22 mouse cellular contexts compared by ENCODE assay signal in the genomic region with DNA sequence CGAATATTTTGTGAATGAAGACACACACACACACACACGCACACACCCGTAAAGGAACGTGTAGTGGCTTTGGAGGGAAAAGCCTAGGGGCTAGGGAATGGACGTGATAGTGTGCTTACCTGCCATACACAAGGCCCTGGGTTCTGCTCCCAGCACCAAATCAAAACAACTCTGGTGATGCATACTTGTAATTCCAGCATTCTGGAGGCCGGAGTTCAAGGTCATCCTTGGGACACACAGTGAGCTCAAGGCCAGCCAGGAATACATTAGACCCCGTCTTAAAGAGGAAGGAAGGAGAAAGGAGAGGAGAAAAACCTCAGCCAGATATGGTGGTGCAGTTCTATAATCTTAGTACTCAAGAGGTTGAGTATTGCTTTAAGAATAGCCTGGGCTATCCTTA. TPM values are rescaled to one million over a fixed set of nuclear protein-coding genes. Genes with fewer than 3 reads are reported as not detected.
DNase-seq lines count a peak whose midpoint lies in the region; TF ChIP-seq lines count a peak whose summit lies in the region.
"Had no signal": no experiment of that assay in that cellular context is flagged by ENCODE, and none has a peak within 500 bp of the region (broad histone marks: within the 10 kb centered on the region; RNA-seq: fewer than 3 reads in every experiment).

No protein-coding gene starts in this region.

- 70% methylated on average over 7 of the region's 7 CpGs for WGBS in lung, adult 2 months

- no peak for TF ChIP-seq POLR2A in myocyte (IDR thresholded peaks at IDR 0.05; ENCODE audit: insufficient read length, low read depth)
- TF ChIP-seq POLR2A in lung, adult 2 months (IDR thresholded peaks at IDR 0.05; ENCODE audit: borderline replicate concordance, extremely low read depth, low read depth, low read length): no peak

- no peak overlapping the region for H3ac ChIP-seq in myocyte (ENCODE audit: control insufficient read depth, insufficient read length)

- H3K4me2 ChIP-seq in myocyte (ENCODE audit: low read depth): no peak overlapping the region
- H3K4me2 ChIP-seq: embryonic facial prominence, embryonic 13.5 days; embryonic facial prominence, embryonic 15.5 days; forebrain, embryonic 12.5 days had no signal

- DNase-seq in ES-CJ7 (ENCODE audit: low read depth, low spot score): peak; percentile 66
- DNase-seq in R1 (ENCODE audit: low read depth, low spot score): peak; percentile 75
- no peak for DNase-seq in frontal cortex, postnatal 36 days (ENCODE audit: low spot score in 2 of 2)
- DNase-seq in lung, adult 2 months: no peak
- DNase-seq: adrenal gland, adult 8-10 months; adrenal gland, postnatal 14 days; cerebellum, adult 11 months; cerebellum, adult 18-20 months; cerebellum, adult 8-10 months; cerebellum, adult 9-11 months; cerebellum, postnatal 14 days; cerebellum, postnatal 36 days; embryo, embryonic 11 days had no signal

- TF ChIP-seq CTCF in lung, adult 2 months (IDR thresholded peaks at IDR 0.05; ENCODE audit: insufficient read depth, low read length): no peak

- H3K4me3 ChIP-seq in myocyte: no peak overlapping the region
- no peak overlapping the region for H3K4me3 ChIP-seq in lung, adult 2 months (replicated peaks; ENCODE audit: extremely low read depth, low read depth, low read length)
- H3K4me3 ChIP-seq: embryonic facial prominence, embryonic 13.5 days; embryonic facial prominence, embryonic 15.5 days; erythroblast, embryonic 14.5 days; forebrain, embryonic 10.5 days; forebrain, embryonic 12.5 days had no signal

- peaks cover 18% of the 10 kb centered on the region for H3K4me1 ChIP-seq in lung, adult 2 months (ENCODE audit: control insufficient read depth, insufficient read depth, low read length)

- no peaks in the 10 kb centered on the region for H3K79me2 ChIP-seq in myocyte (ENCODE audit: control insufficient read depth, insufficient read depth)

- H3K36me3 ChIP-seq in myocyte (ENCODE audit: control insufficient read depth, insufficient read depth): no peaks in the 10 kb centered on the region
- H3K36me3 ChIP-seq: embryonic facial prominence, embryonic 13.5 days; embryonic facial prominence, embryonic 15.5 days; forebrain, embryonic 10.5 days; forebrain, embryonic 12.5 days; G1E had no signal

- H3K27me3 ChIP-seq in myocyte (ENCODE audit: control insufficient read depth, insufficient read depth, insufficient read length): no peaks in the 10 kb centered on the region
- H3K27me3 ChIP-seq: Patski had no signal

TF ChIP-seq in myocyte, 11 proteins besides CTCF, POLR2A, EP300 and RAD21:
- TF ChIP-seq POLR2AphosphoS2 (IDR thresholded peaks at IDR 0.05; ENCODE audit: insufficient read length, low read depth) (peak; percentile 68), E2F4 (IDR thresholded peaks at IDR 0.05; ENCODE audit: insufficient read depth) (no peak), CEBPB (IDR thresholded peaks at IDR 0.05; ENCODE audit: insufficient read depth, poor library complexity, severe bottlenecking) (no peak)

RNA-seq across cellular contexts. Expression of a gene that starts 2.5 kb away (rescaled TPM):
- polyA plus RNA-seq in myocyte (2012; fragmentation: generic; extraction: Trizol): 43.7 TPM
- 91.5 and 105 TPM in 2 replicates for polyA plus RNA-seq in lung, adult 2 months (2012; rRNA removed)
- polyA plus RNA-seq: activated CD4-positive, CD25-positive, alpha-beta regulatory T cell, adult 4 months; G1E had no signal

Comparison
In these comparisons a context has a peak if more than half of its experiments do, and no peak if none do; other contexts are left out.
1. DNase-seq: peak in ES-CJ7 (single experiment) and R1 (single experiment); none in frontal cortex, postnatal 36 days (0 of 2) and lung, adult 2 months (single experiment).